Mouse (Mus musculus) heart, postnatal 0 days (tissue): ENCODE data around the gene Ibtk. TPM values are rescaled to one million over a fixed set of nuclear protein-coding genes. Genes with fewer than 3 reads are reported as not detected.

ENCODE experiments used
- ATAC-seq: fragments of 200-750 bp; cut with Nextera tagmentation; 2 replicates; pipeline ENCODE4 v1.8.0; 2017; ENCODE audit warnings: low read depth, moderate number of reproducible peaks, moderate library complexity; ENCODE audit not compliant: insufficient read depth
- DNase-seq: peaks from one replicate; pipeline ENCODE4 v3.0.0-alpha.2; 2016; ENCODE audit warnings: low spot score
- H3K27ac ChIP-seq: fragments of 300-500 bp; sonication (generic); 2 replicates; pipeline ENCODE4 v1.5.1; 2014; ENCODE audit warnings: low read depth, mild to moderate bottlenecking
- H3K27me3 ChIP-seq: fragments of 300-500 bp; sonication (generic); 2 replicates; pipeline ENCODE4 v1.6.1; 2014; ENCODE audit warnings: low read length, mixed read lengths; ENCODE audit not compliant: control insufficient read depth, insufficient read depth
- H3K36me3 ChIP-seq: fragments of 300-500 bp; sonication (generic); replicated peaks from 2 replicates; pipeline ENCODE4 v1.6.1; 2014; ENCODE audit warnings: low read length, mixed read lengths; ENCODE audit not compliant: control insufficient read depth, insufficient read depth
- H3K4me1 ChIP-seq: fragments of 300-500 bp; sonication (generic); 2 replicates; pipeline ENCODE4 v1.6.1; 2014; ENCODE audit warnings: antibody characterized with exemption; ENCODE audit not compliant: control insufficient read depth, insufficient read depth
- H3K4me2 ChIP-seq: fragments of 300-500 bp; sonication (generic); 2 replicates; pipeline ENCODE4 v1.6.1; 2014; ENCODE audit warnings: low read depth, mild to moderate bottlenecking, low read length, moderate library complexity
- H3K4me3 ChIP-seq: fragments of 300-500 bp; sonication (generic); 2 replicates; pipeline ENCODE4 v1.5.1; 2014; ENCODE audit warnings: low read depth, low read length
- H3K9ac ChIP-seq: fragments of 300-500 bp; sonication (generic); replicated peaks from 2 replicates; pipeline ENCODE4 v1.6.1; 2014; ENCODE audit warnings: low read depth, low read length, mixed read lengths
- H3K9me3 ChIP-seq: fragments of 300-500 bp; sonication (generic); replicated peaks from 2 replicates; pipeline ENCODE4 v1.6.1; 2016; ENCODE audit warnings: low read length; ENCODE audit not compliant: control insufficient read depth
- CTCF ChIP-seq: IDR thresholded peaks from 2 replicates; pipeline ENCODE4 v1.5.1; 2016; ENCODE audit warnings: antibody characterized with exemption, control low read depth, low read depth
- EP300 ChIP-seq: IDR thresholded peaks from 2 replicates; pipeline ENCODE4 v1.6.1; 2016; ENCODE audit warnings: antibody characterized with exemption, low read depth
- WGBS: fragments of 180-500 bp; shearing (Covaris S2); extraction: QIAGEN DNeasy Blood & Tissue Kit; methylation state at CpG from one replicate; pipeline ENCODE4 v1.1.7; 2014; 5-methylcytosine and 5-hydroxymethylcytosine counted together
- polyA plus RNA-seq: library from polyadenylated mRNA; unstranded; fragments of >200 nt; fragmentation: Nextera tagmentation; extraction: Ambion mirVana; gene quantifications from 2 replicates; pipeline ENCODE4 v1.2.1, GENCODE M21; 2015
- total RNA-seq: library from RNA; depleted of rRNA; stranded (reverse); fragments of >200 nt; gene quantifications from 2 replicates; pipeline ENCODE4 v1.2.3, GENCODE M21; 2014; ENCODE audit warnings: low replicate concordance

Gene Ibtk
- total and polyA plus RNA-seq, 2 experiments from 2014 or later: 13.3 to 15.3 TPM

DNA sequence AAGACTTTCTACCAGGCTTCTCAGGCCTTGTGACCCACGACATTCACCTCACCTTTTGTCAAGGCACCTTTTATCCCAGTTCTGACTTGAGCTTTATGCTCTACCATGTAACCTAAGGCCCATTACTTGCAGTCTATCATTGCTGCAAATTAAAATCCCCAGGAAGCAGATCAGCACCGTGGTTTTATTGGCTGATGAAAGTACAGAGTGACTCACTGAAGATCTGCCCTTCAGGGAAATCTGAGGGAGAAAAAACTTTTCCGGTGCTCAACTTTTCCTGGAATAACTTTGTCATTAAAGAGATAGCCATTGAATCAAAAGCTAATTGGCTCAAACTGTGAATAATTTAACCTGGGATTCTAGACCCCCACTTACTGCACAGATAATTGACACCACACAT, 22.3 kb upstream of the Ibtk start:
- Histone ChIP-seq H3K4me1 (no peaks in the 10 kb centered on the region), H3K4me2 (no peak overlapping the region), H3K9me3 (no peaks in the 10 kb centered on the region), H3K27ac (no peak overlapping the region), H3K36me3 (no peaks in the 10 kb centered on the region), H3K9ac (no peak overlapping the region), H3K27me3 (no peaks in the 10 kb centered on the region), H3K4me3 (no peak overlapping the region)
- WGBS: 52% methylated on average over 3 of the region's 3 CpGs
- no peak for DNase-seq
- no peak for ATAC-seq
- TF ChIP-seq EP300 (no peak), CTCF (no peak)

DNA sequence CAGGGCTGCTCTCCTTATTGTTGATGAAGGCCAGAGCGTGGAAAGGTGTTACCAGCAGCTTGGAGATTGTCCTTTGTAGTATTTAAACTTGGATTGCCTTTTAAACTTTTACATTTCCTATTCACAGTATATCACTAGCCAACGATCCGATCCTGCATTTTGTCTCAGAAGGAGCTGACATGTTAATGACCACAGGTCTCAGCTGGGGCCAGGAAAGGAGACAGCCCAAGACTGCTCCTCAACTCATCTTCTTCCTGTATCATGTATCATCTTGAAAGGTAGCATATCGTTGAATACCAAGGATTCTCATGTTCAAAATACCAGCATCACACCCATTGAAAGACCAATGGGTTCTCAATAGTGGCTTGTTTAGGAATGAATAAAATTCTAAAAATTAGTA, 21.2 kb upstream of the Ibtk start:
- no peaks in the 10 kb centered on the region for H3K9me3 ChIP-seq
- H3K4me3 ChIP-seq: no peak overlapping the region
- H3K36me3 ChIP-seq: no peaks in the 10 kb centered on the region
- WGBS: 68% methylated on average over 4 of the region's 4 CpGs
- DNase-seq (no peak), ATAC-seq (no peak)
- no peaks in the 10 kb centered on the region for H3K4me1 ChIP-seq
- TF ChIP-seq CTCF: no peak
- no peak for TF ChIP-seq EP300
- no peak overlapping the region for H3K9ac ChIP-seq
- H3K27me3 ChIP-seq: no peaks in the 10 kb centered on the region
- no peak overlapping the region for H3K27ac ChIP-seq
- H3K4me2 ChIP-seq: no peak overlapping the region

DNA sequence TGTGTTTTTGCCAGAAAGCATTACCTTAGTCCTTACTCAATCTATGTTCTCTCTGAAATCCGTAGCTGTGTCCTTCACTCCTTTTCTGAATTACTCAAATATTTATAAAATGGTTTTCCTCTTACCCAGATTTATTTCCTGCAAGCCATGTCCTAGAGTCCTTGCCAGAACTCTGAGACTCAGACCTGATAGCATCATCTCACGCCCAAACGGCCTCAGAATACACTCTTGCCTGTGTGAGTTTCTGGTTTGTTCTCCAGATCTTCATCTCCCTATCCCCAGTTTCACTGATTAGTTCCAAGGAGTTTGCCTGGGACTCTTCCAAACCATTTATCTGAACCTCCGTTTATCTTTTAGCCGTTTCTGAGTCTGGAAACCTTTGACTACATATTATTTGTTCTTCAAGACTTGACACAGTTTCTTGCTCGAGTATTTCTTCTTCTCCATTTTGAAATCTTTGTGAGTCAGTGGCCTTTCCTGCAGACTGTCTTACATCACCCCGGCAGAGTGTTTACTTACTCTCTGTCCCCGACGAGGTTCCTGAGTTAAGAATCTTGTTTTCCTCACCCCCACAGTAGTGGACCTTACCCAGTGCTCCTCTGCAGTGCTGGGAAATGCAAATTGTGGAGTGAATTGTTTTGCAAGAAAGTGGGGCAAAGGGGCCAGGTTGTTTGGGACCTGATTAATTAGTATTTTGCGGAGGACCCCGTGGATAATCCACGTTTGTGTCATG, 20.1 kb upstream of the Ibtk start:
- TF ChIP-seq EP300 (no peak), CTCF (no peak)

DNA sequence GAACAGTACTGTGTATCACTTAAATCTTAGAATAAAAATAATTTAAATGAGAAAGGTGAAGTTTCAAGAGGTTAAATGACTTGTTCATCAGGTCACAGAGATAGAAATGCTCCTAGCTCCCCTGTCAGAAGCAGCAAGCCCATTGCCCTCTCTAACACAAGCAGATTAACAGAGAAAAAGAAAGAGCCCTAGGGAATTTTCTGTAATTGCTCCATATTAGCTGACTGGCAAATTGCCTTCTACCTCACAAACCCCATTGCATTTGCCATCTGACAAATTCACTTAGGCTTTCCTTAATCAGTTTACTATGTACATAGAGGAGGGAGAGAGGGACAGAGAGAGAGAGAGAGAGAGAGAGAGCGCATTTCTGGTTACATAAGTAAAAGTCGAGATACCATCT, 18.1 kb upstream of the Ibtk start:
- Histone ChIP-seq H3K4me2 (no peak overlapping the region), H3K36me3 (no peaks in the 10 kb centered on the region), H3K27ac (no peak overlapping the region), H3K4me3 (no peak overlapping the region), H3K4me1 (no peaks in the 10 kb centered on the region), H3K9me3 (no peaks in the 10 kb centered on the region), H3K9ac (no peak overlapping the region), H3K27me3 (no peaks in the 10 kb centered on the region)
- WGBS: 84% methylated on average over 2 of the region's 2 CpGs
- TF ChIP-seq EP300 (no peak), CTCF (no peak)
- DNase-seq (no peak), ATAC-seq (no peak)

More for the DNA sequence above, 20.1 kb upstream of the Ibtk start:
- H3K27ac ChIP-seq: no peak overlapping the region
- H3K36me3 ChIP-seq: no peaks in the 10 kb centered on the region
- no peak overlapping the region for H3K4me3 ChIP-seq
- DNase-seq (no peak), ATAC-seq (no peak)
- H3K4me1 ChIP-seq: no peaks in the 10 kb centered on the region
- 38% methylated on average over 12 of the region's 12 CpGs for WGBS
- H3K9ac ChIP-seq: no peak overlapping the region
- no peak overlapping the region for H3K4me2 ChIP-seq
- no peaks in the 10 kb centered on the region for H3K27me3 ChIP-seq
- H3K9me3 ChIP-seq: no peaks in the 10 kb centered on the region

DNA sequence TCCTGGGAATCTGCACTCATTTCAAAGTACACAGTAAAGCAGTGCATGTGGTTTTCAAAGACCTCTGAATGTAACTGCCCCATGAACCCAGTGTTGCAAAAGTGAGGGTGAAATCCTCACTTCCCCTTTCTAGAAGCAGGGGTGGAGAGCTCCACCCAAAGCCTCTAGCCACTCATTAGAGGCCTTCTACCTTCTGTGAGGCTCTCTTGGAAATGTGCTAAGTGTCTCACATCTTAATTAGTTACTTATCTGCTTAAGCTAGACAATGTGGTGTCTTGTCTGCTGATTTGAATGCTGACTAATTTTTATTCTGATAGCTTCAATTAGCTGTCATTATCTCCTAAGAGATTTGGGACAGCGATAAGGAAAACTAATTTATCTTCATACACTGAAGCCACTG, 13.3 kb upstream of the Ibtk start:
- ATAC-seq (no peak), DNase-seq (no peak)
- H3K4me2 ChIP-seq: no peak overlapping the region
- WGBS: 83% methylated on average over 1 of the region's 1 CpGs
- no peak overlapping the region for H3K27ac ChIP-seq
- TF ChIP-seq EP300 (no peak), CTCF (no peak)
- H3K9me3 ChIP-seq: no peaks in the 10 kb centered on the region
- no peaks in the 10 kb centered on the region for H3K4me1 ChIP-seq
- no peaks in the 10 kb centered on the region for H3K36me3 ChIP-seq
- H3K27me3 ChIP-seq: no peaks in the 10 kb centered on the region
- no peak overlapping the region for H3K9ac ChIP-seq
- no peak overlapping the region for H3K4me3 ChIP-seq

DNA sequence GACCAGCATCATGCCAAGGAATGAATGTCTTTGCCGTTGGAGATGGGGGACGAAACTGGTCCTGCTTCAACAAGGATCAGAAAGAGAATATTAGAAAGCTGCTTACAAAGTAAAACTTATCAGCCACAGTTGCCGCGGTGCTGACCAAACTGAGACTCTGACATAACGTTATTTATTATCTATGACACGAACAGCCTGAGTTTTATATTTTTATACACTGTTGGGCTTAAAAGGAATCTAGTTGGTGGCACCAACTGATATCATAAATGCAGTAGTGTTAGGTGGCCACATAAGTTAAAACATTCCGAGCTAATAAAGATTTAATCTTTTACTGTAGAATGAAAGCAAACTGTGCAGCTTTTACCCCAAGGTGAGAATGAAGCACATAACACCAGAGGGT, 1.7 kb upstream of the Ibtk start:
- DNase-seq (no peak), ATAC-seq (no peak)
- H3K9ac ChIP-seq: no peak overlapping the region
- no peaks in the 10 kb centered on the region for H3K27me3 ChIP-seq
- no peaks in the 10 kb centered on the region for H3K9me3 ChIP-seq
- H3K4me2 ChIP-seq: no peak overlapping the region
- H3K4me1 ChIP-seq: peaks cover 13% of the 10 kb centered on the region; the same call in 1 of the 2 replicates
- H3K4me3 ChIP-seq: no peak overlapping the region
- H3K27ac ChIP-seq: no peak overlapping the region
- 80% methylated on average over 7 of the region's 7 CpGs for WGBS
- H3K36me3 ChIP-seq: no peaks in the 10 kb centered on the region
- TF ChIP-seq EP300 (no peak), CTCF (no peak)
